Mouse (Mus musculus): ENCODE data around the gene Nipa1. TPM values are rescaled to one million over a fixed set of nuclear protein-coding genes. Genes with fewer than 3 reads are reported as not detected.
A peak's percentile ranks its signal among the peaks of the same experiment; 100 is the strongest.

Nipa1 gene
- polyA plus RNA-seq, 1 experiment from 2014 or later, result 8.3 TPM

- 85% methylated on average over 7 of the region's 7 CpGs for WGBS
- Histone ChIP-seq H3K4me2 (ENCODE audit: low read depth, low read length) (no peak overlapping the region), H3K36me3 (replicated peaks; ENCODE audit: control insufficient read depth, insufficient read depth, low read depth, low read length) (no peaks in the 10 kb centered on the region), H3K4me3 (ENCODE audit: low read depth, low read length) (no peak overlapping the region), H3K4me1 (ENCODE audit: control insufficient read depth, insufficient read depth, low read length) (no peaks in the 10 kb centered on the region), H3K27me3 (ENCODE audit: control insufficient read depth, insufficient read depth, low read length) (no peaks in the 10 kb centered on the region), H3K9ac (replicated peaks; ENCODE audit: low read length) (no peak overlapping the region), H3K27ac (replicated peaks; ENCODE audit: low read depth, low read length) (no peak overlapping the region), H3K9me3 (replicated peaks; ENCODE audit: control insufficient read depth, low read length) (no peaks in the 10 kb centered on the region)
- ATAC-seq (replicated peaks; ENCODE audit: insufficient number of reproducible peaks, low FRiP score, low TSS enrichment, low read depth), result no peak
- DNase-seq (ENCODE audit: low spot score), result no peak
Observed at GRCm38 (mm10) chr7:55991858-55992257, 27.9 kb downstream of the Nipa1 start.

- H3K36me3 ChIP-seq (replicated peaks; ENCODE audit: control insufficient read depth, insufficient read depth, low read depth, low read length), result no peaks in the 10 kb centered on the region
- no peak overlapping the region for H3K9ac ChIP-seq (replicated peaks; ENCODE audit: low read length)
- no peaks in the 10 kb centered on the region for H3K27me3 ChIP-seq (ENCODE audit: control insufficient read depth, insufficient read depth, low read length)
- H3K27ac ChIP-seq (replicated peaks; ENCODE audit: low read depth, low read length), result no peak overlapping the region
- WGBS, result 89% methylated on average over 3 of the region's 3 CpGs
- DNase-seq (ENCODE audit: low spot score) (no peak), ATAC-seq (replicated peaks; ENCODE audit: insufficient number of reproducible peaks, low FRiP score, low TSS enrichment, low read depth) (no peak)
- no peak overlapping the region for H3K4me2 ChIP-seq (ENCODE audit: low read depth, low read length)
- H3K9me3 ChIP-seq (replicated peaks; ENCODE audit: control insufficient read depth, low read length), result no peaks in the 10 kb centered on the region
- H3K4me1 ChIP-seq (ENCODE audit: control insufficient read depth, insufficient read depth, low read length), result no peaks in the 10 kb centered on the region
- H3K4me3 ChIP-seq (ENCODE audit: low read depth, low read length), result no peak overlapping the region
Observed at GRCm38 (mm10) chr7:55991129-55991528, 28.6 kb downstream of the Nipa1 start.

- H3K36me3 ChIP-seq (replicated peaks; ENCODE audit: control insufficient read depth, insufficient read depth, low read depth, low read length), result no peaks in the 10 kb centered on the region
- no peak overlapping the region for H3K4me3 ChIP-seq (ENCODE audit: low read depth, low read length)
- peak; percentile 49 for ATAC-seq (replicated peaks; ENCODE audit: insufficient number of reproducible peaks, low FRiP score, low TSS enrichment, low read depth)
- no peak overlapping the region for H3K27ac ChIP-seq (replicated peaks; ENCODE audit: low read depth, low read length)
- no peak overlapping the region for H3K9ac ChIP-seq (replicated peaks; ENCODE audit: low read length)
- no peaks in the 10 kb centered on the region for H3K27me3 ChIP-seq (ENCODE audit: control insufficient read depth, insufficient read depth, low read length)
- H3K4me2 ChIP-seq (ENCODE audit: low read depth, low read length), result no peak overlapping the region
- WGBS, result 39% methylated on average over 13 of the region's 13 CpGs
- no peaks in the 10 kb centered on the region for H3K9me3 ChIP-seq (replicated peaks; ENCODE audit: control insufficient read depth, low read length)
- DNase-seq (ENCODE audit: low spot score), result peak; percentile 80
- H3K4me1 ChIP-seq (ENCODE audit: control insufficient read depth, insufficient read depth, low read length), result no peaks in the 10 kb centered on the region
Observed at GRCm38 (mm10) chr7:55986526-55987214, 33.1 kb downstream of the Nipa1 start.

GRCm38 (mm10) chr7:55984754-55985153 is 35.0 kb downstream of the Nipa1 start:
- no peaks in the 10 kb centered on the region for H3K9me3 ChIP-seq (replicated peaks; ENCODE audit: control insufficient read depth, low read length)
- H3K27me3 ChIP-seq (ENCODE audit: control insufficient read depth, insufficient read depth, low read length), result no peaks in the 10 kb centered on the region
- H3K9ac ChIP-seq (replicated peaks; ENCODE audit: low read length), result no peak overlapping the region
- H3K4me1 ChIP-seq (ENCODE audit: control insufficient read depth, insufficient read depth, low read length), result no peaks in the 10 kb centered on the region
- H3K27ac ChIP-seq (replicated peaks; ENCODE audit: low read depth, low read length), result no peak overlapping the region
- ATAC-seq (replicated peaks; ENCODE audit: insufficient number of reproducible peaks, low FRiP score, low TSS enrichment, low read depth), result no peak
- no peak for DNase-seq (ENCODE audit: low spot score)
- H3K4me3 ChIP-seq (ENCODE audit: low read depth, low read length), result no peak overlapping the region
- no peaks in the 10 kb centered on the region for H3K36me3 ChIP-seq (replicated peaks; ENCODE audit: control insufficient read depth, insufficient read depth, low read depth, low read length)
- H3K4me2 ChIP-seq (ENCODE audit: low read depth, low read length), result no peak overlapping the region
- 78% methylated on average over 4 of the region's 4 CpGs for WGBS

- no peak for ATAC-seq (replicated peaks; ENCODE audit: insufficient number of reproducible peaks, low FRiP score, low TSS enrichment, low read depth)
- Histone ChIP-seq H3K9ac (replicated peaks; ENCODE audit: low read length) (no peak overlapping the region), H3K27ac (replicated peaks; ENCODE audit: low read depth, low read length) (no peak overlapping the region), H3K4me2 (ENCODE audit: low read depth, low read length) (no peak overlapping the region), H3K4me3 (ENCODE audit: low read depth, low read length) (no peak overlapping the region), H3K4me1 (ENCODE audit: control insufficient read depth, insufficient read depth, low read length) (no peaks in the 10 kb centered on the region), H3K36me3 (replicated peaks; ENCODE audit: control insufficient read depth, insufficient read depth, low read depth, low read length) (no peaks in the 10 kb centered on the region; the same call in 1 of the 2 replicates), H3K27me3 (ENCODE audit: control insufficient read depth, insufficient read depth, low read length) (no peaks in the 10 kb centered on the region), H3K9me3 (replicated peaks; ENCODE audit: control insufficient read depth, low read length) (no peaks in the 10 kb centered on the region)
- no peak for DNase-seq (ENCODE audit: low spot score)
- 89% methylated on average over 5 of the region's 5 CpGs for WGBS
Observed at GRCm38 (mm10) chr7:55983107-55983506, 36.6 kb downstream of the Nipa1 start.

GRCm38 (mm10) chr7:55982010-55982700 is 37.6 kb downstream of the Nipa1 start:
- no peaks in the 10 kb centered on the region for H3K9me3 ChIP-seq (replicated peaks; ENCODE audit: control insufficient read depth, low read length)
- no peaks in the 10 kb centered on the region for H3K4me1 ChIP-seq (ENCODE audit: control insufficient read depth, insufficient read depth, low read length)
- H3K4me3 ChIP-seq (ENCODE audit: low read depth, low read length), result no peak overlapping the region
- H3K9ac ChIP-seq (replicated peaks; ENCODE audit: low read length), result no peak overlapping the region
- DNase-seq (ENCODE audit: low spot score) (no peak), ATAC-seq (replicated peaks; ENCODE audit: insufficient number of reproducible peaks, low FRiP score, low TSS enrichment, low read depth) (no peak)
- no peak overlapping the region for H3K4me2 ChIP-seq (ENCODE audit: low read depth, low read length)
- WGBS, result 90% methylated on average over 10 of the region's 10 CpGs
- H3K36me3 ChIP-seq (replicated peaks; ENCODE audit: control insufficient read depth, insufficient read depth, low read depth, low read length), result no peaks in the 10 kb centered on the region; the same call in 1 of the 2 replicates
- no peak overlapping the region for H3K27ac ChIP-seq (replicated peaks; ENCODE audit: low read depth, low read length)
- H3K27me3 ChIP-seq (ENCODE audit: control insufficient read depth, insufficient read depth, low read length), result no peaks in the 10 kb centered on the region

GRCm38 (mm10) chr7:55981511-55981910 is 38.2 kb downstream of the Nipa1 start:
- 92% methylated on average over 2 of the region's 2 CpGs for WGBS
- no peak for DNase-seq (ENCODE audit: low spot score)
- H3K27ac ChIP-seq (replicated peaks; ENCODE audit: low read depth, low read length), result no peak overlapping the region
- no peaks in the 10 kb centered on the region; the same call in 1 of the 2 replicates for H3K36me3 ChIP-seq (replicated peaks; ENCODE audit: control insufficient read depth, insufficient read depth, low read depth, low read length)
- no peak overlapping the region for H3K4me2 ChIP-seq (ENCODE audit: low read depth, low read length)
- H3K27me3 ChIP-seq (ENCODE audit: control insufficient read depth, insufficient read depth, low read length), result no peaks in the 10 kb centered on the region
- no peak overlapping the region for H3K9ac ChIP-seq (replicated peaks; ENCODE audit: low read length)
- H3K9me3 ChIP-seq (replicated peaks; ENCODE audit: control insufficient read depth, low read length), result no peaks in the 10 kb centered on the region
- no peak for ATAC-seq (replicated peaks; ENCODE audit: insufficient number of reproducible peaks, low FRiP score, low TSS enrichment, low read depth)
- H3K4me3 ChIP-seq (ENCODE audit: low read depth, low read length), result no peak overlapping the region
- H3K4me1 ChIP-seq (ENCODE audit: control insufficient read depth, insufficient read depth, low read length), result no peaks in the 10 kb centered on the region

- H3K36me3 ChIP-seq (replicated peaks; ENCODE audit: control insufficient read depth, insufficient read depth, low read depth, low read length), result no peaks in the 10 kb centered on the region; the same call in 1 of the 2 replicates
- no peak for ATAC-seq (replicated peaks; ENCODE audit: insufficient number of reproducible peaks, low FRiP score, low TSS enrichment, low read depth)
- WGBS, result 94% methylated on average over 2 of the region's 2 CpGs
Observed at GRCm38 (mm10) chr7:55974429-55974828, 45.3 kb downstream of the Nipa1 start.

More at GRCm38 (mm10) chr7:55974429-55974828, 45.3 kb downstream of the Nipa1 start:
- no peak for DNase-seq (ENCODE audit: low spot score)
- H3K27me3 ChIP-seq (ENCODE audit: control insufficient read depth, insufficient read depth, low read length), result no peaks in the 10 kb centered on the region
- H3K9ac ChIP-seq (replicated peaks; ENCODE audit: low read length), result no peak overlapping the region
- no peaks in the 10 kb centered on the region for H3K9me3 ChIP-seq (replicated peaks; ENCODE audit: control insufficient read depth, low read length)
- H3K4me3 ChIP-seq (ENCODE audit: low read depth, low read length), result no peak overlapping the region
- no peaks in the 10 kb centered on the region for H3K4me1 ChIP-seq (ENCODE audit: control insufficient read depth, insufficient read depth, low read length)
- no peak overlapping the region for H3K4me2 ChIP-seq (ENCODE audit: low read depth, low read length)
- H3K27ac ChIP-seq (replicated peaks; ENCODE audit: low read depth, low read length), result no peak overlapping the region
